Mouse (Mus musculus) ovary, adult 10 weeks (tissue): ENCODE measurements around the gene Zap70. TPM values are rescaled to one million over a fixed set of nuclear protein-coding genes. Genes with fewer than 3 reads are reported as not detected.

Experiments
- polyA plus RNA-seq: library from polyadenylated mRNA; stranded (reverse); fragments of 350-450 nt; fragmentation: Illumina TruSeq; extraction: RNeasy Lipid Tissue Mini Kit (QIAGEN cat#74804); gene quantifications from one replicate; pipeline ENCODE4 v1.2.3, GENCODE M21; 2014

The Zap70 gene
- not detected for polyA plus RNA-seq

DNA sequence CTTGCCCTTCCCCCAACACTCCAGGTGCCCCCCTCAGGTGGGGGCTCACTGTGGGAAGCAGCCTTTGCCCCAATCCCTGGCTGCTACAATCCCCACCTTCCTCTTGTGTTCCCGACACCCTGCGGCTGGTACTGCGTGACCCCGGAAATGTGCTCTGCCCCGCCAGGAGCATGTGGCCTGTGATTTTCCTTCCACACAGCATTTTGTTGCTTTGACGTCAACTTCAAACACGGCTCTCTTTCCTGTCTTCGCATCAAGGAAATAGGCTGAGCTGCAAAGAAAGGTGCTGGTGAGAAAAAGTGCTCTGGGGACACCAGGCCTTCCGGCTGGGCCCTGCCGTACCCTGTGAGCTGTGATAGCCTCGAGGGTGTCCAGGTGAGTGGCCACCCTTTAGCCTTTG is at the start of gene Zap70:
TSS of gene Zap70 (plus strand) at position 231 of the 400 bp plus-strand sequence.

DNA sequence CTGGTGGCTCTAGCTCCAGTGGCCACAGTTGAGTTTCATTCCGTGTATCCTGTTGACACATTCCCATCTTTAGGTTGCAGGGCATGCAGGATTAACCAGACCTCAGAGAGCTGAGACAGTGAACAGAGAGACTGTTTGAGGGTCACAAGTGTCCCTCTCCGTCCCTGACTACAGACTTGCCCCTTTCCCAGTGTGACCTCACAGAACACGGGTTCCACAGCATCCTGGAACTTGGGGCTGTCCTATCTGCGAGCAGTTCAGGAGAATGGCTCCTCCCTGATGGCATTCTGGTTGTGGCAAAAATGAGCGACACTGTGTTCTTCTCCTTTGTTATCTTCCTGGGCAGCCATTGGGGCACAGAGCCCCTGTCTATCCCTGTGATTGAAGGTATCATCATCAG is 47.3 kb upstream of the Zap70 start, which contains the start of gene Actr1b:
TSS of gene Actr1b (minus strand) at position 112 of the 400 bp plus-strand sequence.

Other genes with a start within 250 kb of the Zap70 start
- gene Cnnm3, start 249.9 kb upstream of the Zap70 start, polyA plus RNA-seq: 11.2 TPM
- gene Ankrd23, start 224.9 kb upstream of the Zap70 start, polyA plus RNA-seq: 1.1 TPM
- not detected for gene Gm42417, start 222.4 kb upstream of the Zap70 start, polyA plus RNA-seq
- 2.0 TPM for gene Ankrd39, start 214.4 kb upstream of the Zap70 start, polyA plus RNA-seq
- 2.7 TPM for gene Sema4c, start 203.4 kb upstream of the Zap70 start, polyA plus RNA-seq
- not detected for gene Fam178b, start 78.6 kb upstream of the Zap70 start, polyA plus RNA-seq
- 53.0 TPM for gene Cox5b, start 70.3 kb upstream of the Zap70 start, polyA plus RNA-seq
- not detected for gene 4933424G06Rik, start 51.6 kb upstream of the Zap70 start, polyA plus RNA-seq
- gene Actr1b, start 47.4 kb upstream of the Zap70 start, polyA plus RNA-seq: 9.0 TPM
- 81.4 TPM for gene Tmem131, start 181.9 kb downstream of the Zap70 start, polyA plus RNA-seq